Mouse (Mus musculus) intestine, embryonic 16.5 days (tissue): ENCODE measurements at regions not wholly inside any gene's neighbourhood (a gene's known extent, or its start where the extent isn't known, plus 50 kb on each side); places are given as distances from the start of the nearest gene placed in this dataset.
A peak's percentile ranks its signal among the peaks of the same experiment; 100 is the strongest.

Experiments
- ATAC-seq: fragments of 200-750 bp; cut with Nextera tagmentation; 2 replicates; pipeline ENCODE4 v1.8.0; 2017; ENCODE audit warnings: moderate TSS enrichment, moderate library complexity
- H3K27ac ChIP-seq: fragments of 300-500 bp; sonication (generic); 2 replicates; pipeline ENCODE4 v1.5.1; 2014; ENCODE audit warnings: mild to moderate bottlenecking, low read length
- H3K27me3 ChIP-seq: fragments of 300-500 bp; sonication (generic); replicated peaks from 2 replicates; pipeline ENCODE4 v1.6.1; 2014; ENCODE audit warnings: low read length, control low read depth, mixed read lengths; ENCODE audit not compliant: control insufficient read depth, insufficient read depth
- H3K36me3 ChIP-seq: fragments of 300-500 bp; sonication (generic); 2 replicates; pipeline ENCODE4 v1.6.1; 2014; ENCODE audit warnings: low read length, control low read depth; ENCODE audit not compliant: control insufficient read depth, insufficient read depth
- H3K4me1 ChIP-seq: fragments of 300-500 bp; sonication (generic); 2 replicates; pipeline ENCODE4 v1.6.1; 2014; ENCODE audit warnings: low read length, control low read depth, mixed read lengths; ENCODE audit not compliant: control insufficient read depth, insufficient read depth
- H3K4me2 ChIP-seq: fragments of 300-500 bp; sonication (generic); 2 replicates; pipeline ENCODE4 v1.6.1; 2014; ENCODE audit warnings: low read depth, low read length, control low read depth
- H3K4me3 ChIP-seq: fragments of 300-500 bp; sonication (generic); 2 replicates; pipeline ENCODE4 v1.5.1; 2014; ENCODE audit warnings: mild to moderate bottlenecking, low read length
- H3K9ac ChIP-seq: fragments of 300-500 bp; sonication (generic); 2 replicates; pipeline ENCODE4 v1.6.1; 2014; ENCODE audit warnings: low read depth, low read length
- H3K9me3 ChIP-seq: fragments of 300-500 bp; sonication (generic); 2 replicates; pipeline ENCODE4 v1.6.1; 2016; ENCODE audit warnings: low read length, control low read depth; ENCODE audit not compliant: control insufficient read depth
- WGBS: fragments of 180-500 bp; shearing (Covaris S2); extraction: QIAGEN DNeasy Blood & Tissue Kit; methylation state at CpG from one replicate; pipeline ENCODE4 v1.1.7; 2014; 5-methylcytosine and 5-hydroxymethylcytosine counted together

- Histone ChIP-seq H3K27me3 (no peaks in the 10 kb centered on the region), H3K9me3 (no peaks in the 10 kb centered on the region), H3K9ac (no peak overlapping the region), H3K27ac (no peak overlapping the region), H3K4me1 (no peaks in the 10 kb centered on the region), H3K36me3 (no peaks in the 10 kb centered on the region), H3K4me3 (no peak overlapping the region), H3K4me2 (no peak overlapping the region)
- ATAC-seq: peak; percentile 65
- WGBS: 51% methylated on average over 2 of the region's 2 CpGs
These were observed 52.8 kb upstream of the Eci2 start for GRCm38 (mm10) chr13:35079685-35080084.

- Histone ChIP-seq H3K4me2 (no peak overlapping the region), H3K9ac (no peak overlapping the region), H3K36me3 (no peaks in the 10 kb centered on the region), H3K4me1 (no peaks in the 10 kb centered on the region), H3K27ac (no peak overlapping the region), H3K4me3 (no peak overlapping the region), H3K27me3 (no peaks in the 10 kb centered on the region), H3K9me3 (no peaks in the 10 kb centered on the region)
- no peak for ATAC-seq
- WGBS: 62% methylated on average over 3 of the region's 3 CpGs
These were observed 58.5 kb upstream of the Eci2 start for GRCm38 (mm10) chr13:35085386-35085785.

- Histone ChIP-seq H3K4me3 (no peak overlapping the region), H3K27me3 (no peaks in the 10 kb centered on the region), H3K4me2 (no peak overlapping the region), H3K9ac (no peak overlapping the region), H3K9me3 (no peaks in the 10 kb centered on the region), H3K27ac (no peak overlapping the region), H3K4me1 (no peaks in the 10 kb centered on the region), H3K36me3 (no peaks in the 10 kb centered on the region)
- no peak for ATAC-seq
- 79% methylated on average over 6 of the region's 6 CpGs for WGBS
These were observed 60.5 kb upstream of the Eci2 start for GRCm38 (mm10) chr13:35087246-35088040.

- no peak overlapping the region for H3K9ac ChIP-seq
- H3K4me3 ChIP-seq: no peak overlapping the region
- WGBS: 76% methylated on average over 3 of the region's 3 CpGs
- H3K27ac ChIP-seq: no peak overlapping the region
- H3K4me1 ChIP-seq: no peaks in the 10 kb centered on the region
- no peaks in the 10 kb centered on the region for H3K36me3 ChIP-seq
- no peaks in the 10 kb centered on the region for H3K27me3 ChIP-seq
- no peak overlapping the region for H3K4me2 ChIP-seq
- ATAC-seq: no peak
- H3K9me3 ChIP-seq: no peaks in the 10 kb centered on the region
These were observed 64.3 kb upstream of the Eci2 start for GRCm38 (mm10) chr13:35091155-35091554.

GRCm38 (mm10) chr13:35119782-35120181 lies 92.9 kb upstream of the Eci2 start:
- Histone ChIP-seq H3K9ac (no peak overlapping the region), H3K9me3 (no peaks in the 10 kb centered on the region), H3K4me1 (no peaks in the 10 kb centered on the region), H3K27me3 (no peaks in the 10 kb centered on the region), H3K36me3 (no peaks in the 10 kb centered on the region), H3K4me2 (no peak overlapping the region), H3K4me3 (no peak overlapping the region), H3K27ac (no peak overlapping the region)
- 36% methylated on average over 1 of the region's 1 CpGs for WGBS
- no peak for ATAC-seq

GRCm38 (mm10) chr13:35129475-35129874 lies 102.6 kb upstream of the Eci2 start:
- no peak overlapping the region for H3K4me3 ChIP-seq
- H3K27me3 ChIP-seq: no peaks in the 10 kb centered on the region
- no peaks in the 10 kb centered on the region for H3K9me3 ChIP-seq
- no peak overlapping the region for H3K4me2 ChIP-seq
- no peak for ATAC-seq
- 45% methylated on average over 2 of the region's 2 CpGs for WGBS
- H3K9ac ChIP-seq: no peak overlapping the region
- no peak overlapping the region for H3K27ac ChIP-seq
- no peaks in the 10 kb centered on the region for H3K4me1 ChIP-seq
- no peaks in the 10 kb centered on the region for H3K36me3 ChIP-seq

- H3K4me3 ChIP-seq: no peak overlapping the region
- 72% methylated on average over 8 of the region's 8 CpGs for WGBS
- H3K27me3 ChIP-seq: no peaks in the 10 kb centered on the region
- no peaks in the 10 kb centered on the region for H3K36me3 ChIP-seq
- ATAC-seq: no peak
- H3K4me2 ChIP-seq: no peak overlapping the region
- no peaks in the 10 kb centered on the region for H3K9me3 ChIP-seq
- no peaks in the 10 kb centered on the region for H3K4me1 ChIP-seq
- no peak overlapping the region for H3K27ac ChIP-seq
- H3K9ac ChIP-seq: no peak overlapping the region
These were observed 104.6 kb upstream of the Eci2 start for GRCm38 (mm10) chr13:35131272-35132185.

GRCm38 (mm10) chr13:35151629-35152028 lies 124.7 kb upstream of the Eci2 start:
- H3K4me1 ChIP-seq: no peaks in the 10 kb centered on the region
- no peaks in the 10 kb centered on the region for H3K27me3 ChIP-seq
- no peak overlapping the region for H3K4me3 ChIP-seq
- no peak for ATAC-seq
- no peak overlapping the region for H3K4me2 ChIP-seq
- H3K27ac ChIP-seq: no peak overlapping the region
- no peaks in the 10 kb centered on the region for H3K36me3 ChIP-seq
- H3K9ac ChIP-seq: no peak overlapping the region
- no peaks in the 10 kb centered on the region for H3K9me3 ChIP-seq
- WGBS: 88% methylated on average over 1 of the region's 1 CpGs

GRCm38 (mm10) chr13:35159456-35159855 lies 132.6 kb upstream of the Eci2 start:
- Histone ChIP-seq H3K9ac (no peak overlapping the region), H3K36me3 (no peaks in the 10 kb centered on the region), H3K27me3 (no peaks in the 10 kb centered on the region), H3K4me1 (no peaks in the 10 kb centered on the region), H3K27ac (no peak overlapping the region), H3K4me2 (no peak overlapping the region), H3K4me3 (no peak overlapping the region), H3K9me3 (no peaks in the 10 kb centered on the region)
- ATAC-seq: no peak
- 70% methylated on average over 3 of the region's 3 CpGs for WGBS
